Mouse (Mus musculus) myocyte (in vitro differentiated cells): ENCODE measurements at regions not wholly inside any gene's neighbourhood (a gene's known extent, or its start where the extent isn't known, plus 50 kb on each side); places are given as distances from the start of the nearest gene placed in this dataset.

Source experiments
- H3K27me3 ChIP-seq: one replicate; pipeline ENCODE4 v1.6.1; 2011; ENCODE audit not compliant: control insufficient read depth, insufficient read depth, insufficient read length
- H3K36me3 ChIP-seq: one replicate; pipeline ENCODE4 v1.6.1; 2011; ENCODE audit not compliant: control insufficient read depth, insufficient read depth
- H3K4me2 ChIP-seq: one replicate; pipeline ENCODE4 v1.6.1; 2011; ENCODE audit warnings: low read depth, control low read depth
- H3K4me3 ChIP-seq: one replicate; pipeline ENCODE4 v1.5.1; 2011; ENCODE audit warnings: mild to moderate bottlenecking, control low read depth, moderate library complexity
- H3K79me2 ChIP-seq: one replicate; pipeline ENCODE4 v1.6.1; 2011; ENCODE audit not compliant: control insufficient read depth, insufficient read depth
- H3ac ChIP-seq: one replicate; pipeline ENCODE4 v1.6.1; 2011; ENCODE audit not compliant: control insufficient read depth, insufficient read length
- CEBPB ChIP-seq: IDR thresholded peaks from 2 replicates; pipeline ENCODE4 v1.6.1; 2011; ENCODE audit warnings: mild to moderate bottlenecking, moderate library complexity; ENCODE audit not compliant: poor library complexity, insufficient read depth, severe bottlenecking
- E2F4 ChIP-seq: IDR thresholded peaks from one replicate; pipeline ENCODE4 v1.6.1; 2011; ENCODE audit warnings: mild to moderate bottlenecking, control low read depth, moderate library complexity; ENCODE audit not compliant: insufficient read depth
- MAX ChIP-seq: IDR thresholded peaks from one replicate; pipeline ENCODE4 v1.6.1; 2011; ENCODE audit warnings: low read depth, mild to moderate bottlenecking, control low read depth
- MYOD1 ChIP-seq, 3 experiments: IDR thresholded peaks; one replicate each; pipeline ENCODE4 v1.6.1; 2011; ENCODE audit warnings: control low read depth in 2 of 3, low read depth in 2 of 3, mild to moderate bottlenecking in 2 of 3, moderate library complexity in 1 of 3; ENCODE audit not compliant: insufficient read length in 2 of 3, control insufficient read depth in 1 of 3
- MYOG ChIP-seq, 3 experiments: IDR thresholded peaks; one replicate each; pipeline ENCODE4 v1.6.1; 2011; ENCODE audit warnings: control low read depth in 2 of 3, low read depth in 2 of 3, mild to moderate bottlenecking in 2 of 3; ENCODE audit not compliant: insufficient read length in 2 of 3, control insufficient read depth in 1 of 3, insufficient read depth in 1 of 3
- POLR2A ChIP-seq: IDR thresholded peaks from one replicate; pipeline ENCODE4 v1.6.1; 2011; ENCODE audit warnings: low read depth, mild to moderate bottlenecking, control low read depth, moderate library complexity; ENCODE audit not compliant: insufficient read length
- POLR2AphosphoS2 ChIP-seq: IDR thresholded peaks from one replicate; pipeline ENCODE4 v1.6.1; 2011; ENCODE audit warnings: low read depth, control low read depth; ENCODE audit not compliant: insufficient read length
- REST ChIP-seq: IDR thresholded peaks from one replicate; pipeline ENCODE4 v1.6.1; 2011; ENCODE audit warnings: mild to moderate bottlenecking, control low read depth, moderate library complexity; ENCODE audit not compliant: insufficient read depth, insufficient read length
- SRF ChIP-seq: IDR thresholded peaks from one replicate; pipeline ENCODE4 v1.6.1; 2011; ENCODE audit warnings: low read depth; ENCODE audit not compliant: control insufficient read depth, insufficient read length
- TCF12 ChIP-seq: IDR thresholded peaks from one replicate; pipeline ENCODE4 v1.6.1; 2011; ENCODE audit warnings: mild to moderate bottlenecking, control low read depth; ENCODE audit not compliant: poor library complexity, insufficient read depth, severe bottlenecking
- TCF3 ChIP-seq: IDR thresholded peaks from one replicate; pipeline ENCODE4 v1.6.1; 2011; ENCODE audit warnings: low read depth, control low read depth; ENCODE audit not compliant: insufficient read length
- USF1 ChIP-seq: IDR thresholded peaks from one replicate; pipeline ENCODE4 v1.6.1; 2011; ENCODE audit warnings: low read depth, mild to moderate bottlenecking, control low read depth, moderate library complexity

DNA sequence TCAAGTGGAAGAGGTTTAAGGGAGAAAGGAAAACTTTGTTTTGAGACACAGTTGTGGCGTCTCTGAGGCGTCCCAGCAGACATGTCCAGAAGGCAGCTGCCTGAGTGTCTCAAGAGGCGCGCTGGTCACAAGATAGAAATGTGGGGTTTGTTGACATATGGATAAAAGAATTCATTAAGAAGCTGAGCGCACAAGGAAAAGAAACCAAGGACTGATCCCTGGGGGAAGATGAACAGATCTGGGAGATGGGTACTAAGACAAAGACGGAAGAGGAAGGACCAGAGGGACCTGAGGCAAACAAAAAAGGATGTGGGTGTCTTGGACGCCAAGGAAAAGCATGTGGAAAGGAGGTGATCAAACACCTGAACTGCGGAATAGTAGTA, 69.1 kb upstream of the Gnaq start:
- Histone ChIP-seq H3K27me3 (no peaks in the 10 kb centered on the region), H3K36me3 (no peaks in the 10 kb centered on the region), H3K79me2 (no peaks in the 10 kb centered on the region), H3K4me3 (no peak overlapping the region), H3K4me2 (peak overlapping the region; percentile 99), H3ac (no peak overlapping the region)
- TF ChIP-seq E2F4, result no peak
- TF ChIP-seq MYOD1 (IDR thresholded peaks at IDR 0.05; ENCODE audit: control insufficient read depth in 1 of 3, insufficient read length in 2 of 3, low read depth in 2 of 3), result no peak
- no peak for TF ChIP-seq POLR2A
- TF ChIP-seq POLR2AphosphoS2, result no peak
- TF ChIP-seq MYOG (IDR thresholded peaks at IDR 0.05; ENCODE audit: control insufficient read depth in 1 of 3, insufficient read depth in 1 of 3, insufficient read length in 2 of 3, low read depth in 2 of 3), result no peak
- no peak for TF ChIP-seq TCF3
- no peak for TF ChIP-seq USF1
- TF ChIP-seq SRF, result no peak

DNA sequence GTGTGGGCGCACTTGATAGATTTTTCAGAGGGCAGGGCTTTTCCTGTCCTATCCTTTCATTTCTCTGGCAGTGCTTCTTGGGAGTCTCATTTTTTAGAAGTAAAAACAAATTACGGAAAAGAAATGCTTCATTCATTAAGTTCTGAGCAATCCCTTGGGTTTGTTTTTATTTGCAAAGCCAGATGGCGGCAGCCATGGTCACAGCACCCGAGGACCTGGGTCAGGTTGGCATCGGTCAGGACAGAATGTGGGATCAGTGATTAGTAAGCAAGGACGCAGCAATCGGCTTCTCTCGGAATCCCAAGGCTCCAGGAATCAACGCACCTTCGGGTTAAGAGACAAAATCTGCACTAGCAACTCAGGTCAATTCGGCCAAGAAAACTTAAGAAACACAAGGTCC, 70.8 kb upstream of the Gnaq start:
- H3K4me2 ChIP-seq, result no peak overlapping the region
- H3ac ChIP-seq, result no peak overlapping the region
- no peak overlapping the region for H3K4me3 ChIP-seq
- no peak for TF ChIP-seq TCF12
- no peaks in the 10 kb centered on the region for H3K79me2 ChIP-seq
- no peaks in the 10 kb centered on the region for H3K36me3 ChIP-seq
- no peaks in the 10 kb centered on the region for H3K27me3 ChIP-seq

DNA sequence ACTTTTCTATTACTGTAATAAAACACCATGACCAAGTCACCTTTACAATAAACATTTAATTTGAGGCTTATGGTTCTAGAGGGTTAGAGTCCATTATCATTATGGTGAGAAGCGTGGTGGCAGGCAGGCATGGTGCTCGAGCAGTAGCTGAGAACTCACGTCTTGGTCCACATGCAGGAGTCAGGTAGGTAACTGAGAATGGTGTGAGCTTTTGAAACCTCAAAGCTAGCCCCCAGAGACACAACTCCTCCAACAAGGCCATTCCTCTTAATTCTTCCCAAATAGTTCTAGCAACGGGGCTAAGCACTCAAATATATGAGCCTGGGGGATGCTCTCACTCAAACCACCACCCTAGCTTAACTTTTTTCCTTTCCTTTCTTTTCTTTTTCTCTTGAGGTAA, 73.6 kb upstream of the Gnaq start:
- no peaks in the 10 kb centered on the region for H3K36me3 ChIP-seq
- no peak overlapping the region for H3K4me2 ChIP-seq
- no peaks in the 10 kb centered on the region for H3K27me3 ChIP-seq
- no peak overlapping the region for H3K4me3 ChIP-seq
- H3K79me2 ChIP-seq, result no peaks in the 10 kb centered on the region
- no peak overlapping the region for H3ac ChIP-seq
- no peak for TF ChIP-seq TCF12
- no peak for TF ChIP-seq TCF3
- TF ChIP-seq POLR2AphosphoS2, result no peak

DNA sequence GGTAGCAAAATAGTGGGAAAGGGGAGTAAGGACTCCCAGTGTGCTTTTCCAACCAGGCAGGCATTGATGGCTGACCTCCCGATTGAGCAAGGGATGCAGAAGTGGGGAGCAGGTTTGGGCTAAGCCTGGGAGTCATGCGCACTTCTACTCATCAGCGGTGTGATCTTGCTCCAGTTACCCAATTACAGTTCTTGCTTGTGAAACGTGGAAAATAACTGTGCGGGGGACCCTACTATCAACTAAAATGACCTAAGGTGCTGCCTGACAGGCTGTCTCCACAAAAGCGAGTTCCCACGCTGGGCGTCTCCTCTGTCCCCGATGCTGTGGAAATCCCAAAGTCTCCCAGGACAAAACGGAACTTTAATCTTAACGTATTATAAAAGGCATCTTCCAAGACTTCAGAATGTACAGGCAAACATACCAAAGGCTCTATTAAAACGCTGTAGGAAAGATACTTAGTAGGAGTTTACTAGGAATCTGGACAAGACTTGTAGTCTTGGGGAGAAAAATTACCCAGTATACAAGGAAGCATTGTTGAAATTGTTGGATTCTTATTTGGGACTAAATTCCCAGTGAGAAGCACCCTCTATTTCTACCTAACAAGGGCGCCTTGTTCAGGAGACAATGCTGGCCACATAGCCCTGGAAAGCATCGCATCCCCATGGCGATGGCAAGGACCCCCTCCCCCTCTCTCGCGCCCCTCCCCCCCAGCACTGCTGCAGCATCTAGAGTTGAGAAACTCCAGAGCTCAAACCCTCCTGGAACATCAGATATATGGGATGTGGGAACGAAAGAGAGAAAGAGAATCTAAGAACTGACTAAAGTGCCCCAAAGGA, 65.6 kb upstream of the Cep78 start:
- Histone ChIP-seq H3K4me3 (no peak overlapping the region), H3K4me2 (peak overlapping the region; percentile 72), H3K27me3 (no peaks in the 10 kb centered on the region), H3K36me3 (no peaks in the 10 kb centered on the region), H3ac (no peak overlapping the region), H3K79me2 (no peaks in the 10 kb centered on the region)
- TF ChIP-seq MAX (no peak), SRF (no peak)

DNA sequence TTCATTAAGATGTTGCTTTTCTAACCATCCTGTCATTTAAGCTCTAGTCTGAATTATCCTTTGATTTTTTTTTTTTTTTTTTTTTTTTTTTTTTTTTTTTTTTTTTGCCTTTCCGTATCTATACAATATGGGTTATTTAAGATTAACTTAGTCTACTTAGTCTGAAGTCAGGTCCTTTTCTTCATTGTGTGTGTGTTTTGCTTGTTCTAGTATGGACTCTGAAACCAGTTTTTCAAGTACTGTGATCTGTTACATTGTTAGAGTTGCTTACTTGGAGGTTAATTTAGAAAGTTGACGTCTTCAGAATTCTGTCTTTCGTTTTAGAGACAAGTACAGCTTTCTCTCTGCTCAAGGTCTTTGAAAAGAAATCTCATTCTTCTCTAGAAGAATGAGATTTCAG, 64.9 kb upstream of the Cep78 start:
- Histone ChIP-seq H3K27me3 (no peaks in the 10 kb centered on the region), H3ac (no peak overlapping the region), H3K36me3 (no peaks in the 10 kb centered on the region), H3K79me2 (no peaks in the 10 kb centered on the region), H3K4me2 (peak overlapping the region; percentile 72), H3K4me3 (no peak overlapping the region)
- TF ChIP-seq SRF, result no peak
- TF ChIP-seq TCF12, result no peak
- TF ChIP-seq POLR2A, result no peak
- TF ChIP-seq MYOD1 (IDR thresholded peaks at IDR 0.05; ENCODE audit: control insufficient read depth in 1 of 3, insufficient read length in 2 of 3, low read depth in 2 of 3), result no peak
- no peak for TF ChIP-seq TCF3
- no peak for TF ChIP-seq E2F4
- TF ChIP-seq MAX, result no peak
- no peak for TF ChIP-seq REST
- no peak for TF ChIP-seq POLR2AphosphoS2
- no peak for TF ChIP-seq CEBPB
- TF ChIP-seq MYOG (IDR thresholded peaks at IDR 0.05; ENCODE audit: control insufficient read depth in 1 of 3, insufficient read depth in 1 of 3, insufficient read length in 2 of 3, low read depth in 2 of 3), result no peak
- TF ChIP-seq USF1, result no peak

DNA sequence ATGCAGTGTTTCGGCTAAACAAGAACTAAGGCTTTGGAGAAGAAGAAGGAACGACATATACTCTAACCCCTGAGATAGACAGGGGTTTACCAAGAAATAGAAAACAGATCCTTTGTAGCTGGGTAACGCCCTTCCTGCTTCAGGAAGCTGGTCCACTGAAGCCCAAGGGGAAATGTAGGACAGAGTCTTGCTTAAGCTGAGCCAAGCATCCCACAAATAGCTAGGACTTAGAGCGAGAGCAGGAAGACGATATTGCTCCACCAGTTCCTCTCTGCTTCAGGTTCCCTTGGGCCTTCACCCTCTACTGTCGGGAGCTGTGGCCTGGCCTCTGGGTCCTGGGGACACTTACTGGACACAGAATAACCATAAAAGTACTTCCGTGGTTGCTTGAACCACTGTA, 62.2 kb upstream of the Cep78 start:
- Histone ChIP-seq H3ac (no peak overlapping the region), H3K36me3 (no peaks in the 10 kb centered on the region), H3K4me3 (no peak overlapping the region), H3K4me2 (no peak overlapping the region), H3K27me3 (no peaks in the 10 kb centered on the region), H3K79me2 (no peaks in the 10 kb centered on the region)
- TF ChIP-seq USF1 (no peak), MYOD1 (IDR thresholded peaks at IDR 0.05; ENCODE audit: control insufficient read depth in 1 of 3, insufficient read length in 2 of 3, low read depth in 2 of 3) (no peak), REST (no peak)
